Mouse (Mus musculus): Measurements from ENCODE around the gene Mcoln2.
"Not testable (repeated sequence)": the region's sequence is repeated elsewhere in the genome, so short reads cannot be mapped to it uniquely, and the experiment has no call there.

The Mcoln2 gene

GRCm38 (mm10) chr3:146189933-146190332, 40.3 kb downstream of the Mcoln2 start:
- no peak for DNase-seq (ENCODE audit: low spot score)

GRCm38 (mm10) chr3:146192507-146192906, 42.9 kb downstream of the Mcoln2 start:
- no peak for DNase-seq (ENCODE audit: low spot score)

- no peak for DNase-seq (ENCODE audit: low spot score)
These were observed 45.5 kb downstream of the Mcoln2 start for GRCm38 (mm10) chr3:146195153-146195552.

- no peak for DNase-seq (ENCODE audit: low spot score)
These were observed 46.7 kb downstream of the Mcoln2 start for GRCm38 (mm10) chr3:146196301-146196700.

GRCm38 (mm10) chr3:146196780-146197743, 47.4 kb downstream of the Mcoln2 start:
- no peak for DNase-seq (ENCODE audit: low spot score)

GRCm38 (mm10) chr3:146197785-146198184, 48.2 kb downstream of the Mcoln2 start:
- DNase-seq (ENCODE audit: low spot score) = no peak

GRCm38 (mm10) chr3:146198803-146199481, 49.3 kb downstream of the Mcoln2 start:
- DNase-seq (ENCODE audit: low spot score) = no peak

- DNase-seq (ENCODE audit: low spot score) = no peak
These were observed 49.9 kb downstream of the Mcoln2 start for GRCm38 (mm10) chr3:146199486-146199885.

- no peak for DNase-seq (ENCODE audit: low spot score)
These were observed 54.7 kb downstream of the Mcoln2 start for GRCm38 (mm10) chr3:146204375-146204774.

GRCm38 (mm10) chr3:146205305-146205704, 55.7 kb downstream of the Mcoln2 start:
- DNase-seq (ENCODE audit: low spot score) = no peak

- DNase-seq (ENCODE audit: low spot score) = no peak
These were observed 57.0 kb downstream of the Mcoln2 start for GRCm38 (mm10) chr3:146206635-146207034.

- DNase-seq (ENCODE audit: low spot score) = no peak
These were observed 57.8 kb downstream of the Mcoln2 start for GRCm38 (mm10) chr3:146207440-146207839.

GRCm38 (mm10) chr3:146209759-146210158, 60.1 kb downstream of the Mcoln2 start:
- not testable (repeated sequence) for DNase-seq (ENCODE audit: low spot score)

GRCm38 (mm10) chr3:146211141-146211747, 61.6 kb downstream of the Mcoln2 start:
- no peak for DNase-seq (ENCODE audit: low spot score)

- no peak for DNase-seq (ENCODE audit: low spot score)
These were observed 62.3 kb downstream of the Mcoln2 start for GRCm38 (mm10) chr3:146211964-146212363.

GRCm38 (mm10) chr3:146213336-146213735, 63.7 kb downstream of the Mcoln2 start:
- DNase-seq (ENCODE audit: low spot score) = no peak

GRCm38 (mm10) chr3:146216561-146216960, 66.9 kb downstream of the Mcoln2 start:
- DNase-seq (ENCODE audit: low spot score) = no peak

GRCm38 (mm10) chr3:146220776-146221486, 71.3 kb downstream of the Mcoln2 start, which contains the start of gene Lpar3:
Gene Lpar3, plus strand, starts transcription at chr3:146220963.
- peak; percentile 83 for DNase-seq (ENCODE audit: low spot score)

GRCm38 (mm10) chr3:146224271-146224670, 74.6 kb downstream of the Mcoln2 start:
- DNase-seq (ENCODE audit: low spot score) = no peak

- DNase-seq (ENCODE audit: low spot score) = no peak
These were observed 75.6 kb downstream of the Mcoln2 start for GRCm38 (mm10) chr3:146225061-146225761.

GRCm38 (mm10) chr3:146227427-146227826, 77.8 kb downstream of the Mcoln2 start:
- no peak for DNase-seq (ENCODE audit: low spot score)
